Mouse (Mus musculus): Measurements from ENCODE around the gene Susd6. TPM values are rescaled to one million over a fixed set of nuclear protein-coding genes. Genes with fewer than 3 reads are reported as not detected.

Gene Susd6
- polyA plus RNA-seq, 1 experiment from 2014 or later = 11.6 TPM

- Histone ChIP-seq H3K27ac (ENCODE audit: low read depth, low read length) (no peak overlapping the region), H3K4me1 (ENCODE audit: control insufficient read depth, insufficient read depth, low read length) (peaks cover 9% of the 10 kb centered on the region; the same call in 1 of the 2 replicates), H3K9ac (replicated peaks; ENCODE audit: low read depth, low read length) (no peak overlapping the region), H3K4me3 (ENCODE audit: low read depth, low read length) (no peak overlapping the region), H3K27me3 (ENCODE audit: control insufficient read depth, insufficient read depth, low read length) (no peaks in the 10 kb centered on the region), H3K9me3 (ENCODE audit: control insufficient read depth, low read length) (no peaks in the 10 kb centered on the region), H3K36me3 (ENCODE audit: control insufficient read depth, insufficient read depth, low read length) (no peaks in the 10 kb centered on the region), H3K4me2 (ENCODE audit: low read depth, low read length) (no peak overlapping the region)
- WGBS = 32% methylated on average over 1 of the region's 1 CpGs
- ATAC-seq (ENCODE audit: low read depth) = no peak
Observed at GRCm38 (mm10) chr12:80826423-80826822, 36.1 kb downstream of the Susd6 start.

- H3K36me3 ChIP-seq (ENCODE audit: control insufficient read depth, insufficient read depth, low read length) = no peaks in the 10 kb centered on the region
- peaks cover 9% of the 10 kb centered on the region; the same call in 1 of the 2 replicates for H3K4me1 ChIP-seq (ENCODE audit: control insufficient read depth, insufficient read depth, low read length)
- no peak overlapping the region for H3K4me2 ChIP-seq (ENCODE audit: low read depth, low read length)
- no peak overlapping the region for H3K4me3 ChIP-seq (ENCODE audit: low read depth, low read length)
- no peak overlapping the region for H3K27ac ChIP-seq (ENCODE audit: low read depth, low read length)
- no peak for ATAC-seq (ENCODE audit: low read depth)
- H3K27me3 ChIP-seq (ENCODE audit: control insufficient read depth, insufficient read depth, low read length) = no peaks in the 10 kb centered on the region
- H3K9ac ChIP-seq (replicated peaks; ENCODE audit: low read depth, low read length) = no peak overlapping the region
- no peaks in the 10 kb centered on the region for H3K9me3 ChIP-seq (ENCODE audit: control insufficient read depth, low read length)
- 78% methylated on average over 5 of the region's 5 CpGs for WGBS
Observed at GRCm38 (mm10) chr12:80827464-80828015, 37.2 kb downstream of the Susd6 start.

GRCm38 (mm10) chr12:80828020-80828419 lies 37.7 kb downstream of the Susd6 start:
- Histone ChIP-seq H3K27ac (ENCODE audit: low read depth, low read length) (no peak overlapping the region), H3K9ac (replicated peaks; ENCODE audit: low read depth, low read length) (no peak overlapping the region), H3K36me3 (ENCODE audit: control insufficient read depth, insufficient read depth, low read length) (no peaks in the 10 kb centered on the region), H3K4me1 (ENCODE audit: control insufficient read depth, insufficient read depth, low read length) (peaks cover 9% of the 10 kb centered on the region; the same call in 1 of the 2 replicates), H3K9me3 (ENCODE audit: control insufficient read depth, low read length) (no peaks in the 10 kb centered on the region), H3K4me3 (ENCODE audit: low read depth, low read length) (no peak overlapping the region), H3K4me2 (ENCODE audit: low read depth, low read length) (no peak overlapping the region), H3K27me3 (ENCODE audit: control insufficient read depth, insufficient read depth, low read length) (no peaks in the 10 kb centered on the region)
- ATAC-seq (ENCODE audit: low read depth) = no peak
- 85% methylated on average over 5 of the region's 5 CpGs for WGBS

GRCm38 (mm10) chr12:80828951-80829350 lies 38.6 kb downstream of the Susd6 start:
- Histone ChIP-seq H3K9ac (replicated peaks; ENCODE audit: low read depth, low read length) (no peak overlapping the region), H3K9me3 (ENCODE audit: control insufficient read depth, low read length) (no peaks in the 10 kb centered on the region), H3K36me3 (ENCODE audit: control insufficient read depth, insufficient read depth, low read length) (no peaks in the 10 kb centered on the region), H3K4me3 (ENCODE audit: low read depth, low read length) (no peak overlapping the region), H3K27me3 (ENCODE audit: control insufficient read depth, insufficient read depth, low read length) (no peaks in the 10 kb centered on the region), H3K4me1 (ENCODE audit: control insufficient read depth, insufficient read depth, low read length) (peaks cover 9% of the 10 kb centered on the region; the same call in 1 of the 2 replicates), H3K27ac (ENCODE audit: low read depth, low read length) (no peak overlapping the region), H3K4me2 (ENCODE audit: low read depth, low read length) (no peak overlapping the region)
- 93% methylated on average over 2 of the region's 2 CpGs for WGBS
- ATAC-seq (ENCODE audit: low read depth) = no peak

- Histone ChIP-seq H3K27ac (ENCODE audit: low read depth, low read length) (no peak overlapping the region), H3K36me3 (ENCODE audit: control insufficient read depth, insufficient read depth, low read length) (no peaks in the 10 kb centered on the region), H3K27me3 (ENCODE audit: control insufficient read depth, insufficient read depth, low read length) (no peaks in the 10 kb centered on the region), H3K4me3 (ENCODE audit: low read depth, low read length) (no peak overlapping the region), H3K4me1 (ENCODE audit: control insufficient read depth, insufficient read depth, low read length) (peaks cover 9% of the 10 kb centered on the region; the same call in 1 of the 2 replicates), H3K9me3 (ENCODE audit: control insufficient read depth, low read length) (no peaks in the 10 kb centered on the region), H3K4me2 (ENCODE audit: low read depth, low read length) (no peak overlapping the region), H3K9ac (replicated peaks; ENCODE audit: low read depth, low read length) (no peak overlapping the region)
- 88% methylated on average over 2 of the region's 2 CpGs for WGBS
- ATAC-seq (ENCODE audit: low read depth) = no peak
Observed at GRCm38 (mm10) chr12:80830211-80830610, 39.9 kb downstream of the Susd6 start.

GRCm38 (mm10) chr12:80830820-80831219 lies 40.5 kb downstream of the Susd6 start:
- no peak for ATAC-seq (ENCODE audit: low read depth)
- Histone ChIP-seq H3K27ac (ENCODE audit: low read depth, low read length) (no peak overlapping the region), H3K9ac (replicated peaks; ENCODE audit: low read depth, low read length) (no peak overlapping the region), H3K4me1 (ENCODE audit: control insufficient read depth, insufficient read depth, low read length) (peaks cover 8% of the 10 kb centered on the region; the same call in 1 of the 2 replicates), H3K36me3 (ENCODE audit: control insufficient read depth, insufficient read depth, low read length) (no peaks in the 10 kb centered on the region), H3K4me3 (ENCODE audit: low read depth, low read length) (no peak overlapping the region), H3K27me3 (ENCODE audit: control insufficient read depth, insufficient read depth, low read length) (no peaks in the 10 kb centered on the region), H3K9me3 (ENCODE audit: control insufficient read depth, low read length) (no peaks in the 10 kb centered on the region), H3K4me2 (ENCODE audit: low read depth, low read length) (no peak overlapping the region)
- WGBS = 83% methylated on average over 2 of the region's 2 CpGs

- H3K9me3 ChIP-seq (ENCODE audit: control insufficient read depth, low read length) = no peaks in the 10 kb centered on the region
- H3K27ac ChIP-seq (ENCODE audit: low read depth, low read length) = no peak overlapping the region
- H3K36me3 ChIP-seq (ENCODE audit: control insufficient read depth, insufficient read depth, low read length) = no peaks in the 10 kb centered on the region
- H3K4me3 ChIP-seq (ENCODE audit: low read depth, low read length) = no peak overlapping the region
- ATAC-seq (ENCODE audit: low read depth) = no peak
- no peaks in the 10 kb centered on the region for H3K27me3 ChIP-seq (ENCODE audit: control insufficient read depth, insufficient read depth, low read length)
- no peak overlapping the region for H3K9ac ChIP-seq (replicated peaks; ENCODE audit: low read depth, low read length)
- no peak overlapping the region for H3K4me2 ChIP-seq (ENCODE audit: low read depth, low read length)
- WGBS = 68% methylated on average over 1 of the region's 1 CpGs
- peaks cover 2% of the 10 kb centered on the region; the same call in 1 of the 2 replicates for H3K4me1 ChIP-seq (ENCODE audit: control insufficient read depth, insufficient read depth, low read length)
Observed at GRCm38 (mm10) chr12:80832313-80832712, 42.0 kb downstream of the Susd6 start.

- Histone ChIP-seq H3K4me2 (ENCODE audit: low read depth, low read length) (no peak overlapping the region), H3K9ac (replicated peaks; ENCODE audit: low read depth, low read length) (no peak overlapping the region), H3K36me3 (ENCODE audit: control insufficient read depth, insufficient read depth, low read length) (no peaks in the 10 kb centered on the region), H3K27me3 (ENCODE audit: control insufficient read depth, insufficient read depth, low read length) (no peaks in the 10 kb centered on the region), H3K9me3 (ENCODE audit: control insufficient read depth, low read length) (no peaks in the 10 kb centered on the region), H3K4me3 (ENCODE audit: low read depth, low read length) (no peak overlapping the region), H3K27ac (ENCODE audit: low read depth, low read length) (no peak overlapping the region), H3K4me1 (ENCODE audit: control insufficient read depth, insufficient read depth, low read length) (no peaks in the 10 kb centered on the region)
- 52% methylated on average over 2 of the region's 2 CpGs for WGBS
- ATAC-seq (ENCODE audit: low read depth) = no peak
Observed at GRCm38 (mm10) chr12:80833541-80833940, 43.2 kb downstream of the Susd6 start.

GRCm38 (mm10) chr12:80834156-80834900 lies 44.0 kb downstream of the Susd6 start:
- Histone ChIP-seq H3K9me3 (ENCODE audit: control insufficient read depth, low read length) (no peaks in the 10 kb centered on the region), H3K4me3 (ENCODE audit: low read depth, low read length) (no peak overlapping the region), H3K9ac (replicated peaks; ENCODE audit: low read depth, low read length) (no peak overlapping the region), H3K36me3 (ENCODE audit: control insufficient read depth, insufficient read depth, low read length) (no peaks in the 10 kb centered on the region), H3K27me3 (ENCODE audit: control insufficient read depth, insufficient read depth, low read length) (no peaks in the 10 kb centered on the region), H3K4me1 (ENCODE audit: control insufficient read depth, insufficient read depth, low read length) (no peaks in the 10 kb centered on the region), H3K4me2 (ENCODE audit: low read depth, low read length) (no peak overlapping the region), H3K27ac (ENCODE audit: low read depth, low read length) (no peak overlapping the region)
- no peak for ATAC-seq (ENCODE audit: low read depth)
- 95% methylated on average over 3 of the region's 3 CpGs for WGBS

All from neural tube, embryonic 14.5 days (tissue).